Mouse (Mus musculus): ENCODE results near the gene Mcam.

DNA sequence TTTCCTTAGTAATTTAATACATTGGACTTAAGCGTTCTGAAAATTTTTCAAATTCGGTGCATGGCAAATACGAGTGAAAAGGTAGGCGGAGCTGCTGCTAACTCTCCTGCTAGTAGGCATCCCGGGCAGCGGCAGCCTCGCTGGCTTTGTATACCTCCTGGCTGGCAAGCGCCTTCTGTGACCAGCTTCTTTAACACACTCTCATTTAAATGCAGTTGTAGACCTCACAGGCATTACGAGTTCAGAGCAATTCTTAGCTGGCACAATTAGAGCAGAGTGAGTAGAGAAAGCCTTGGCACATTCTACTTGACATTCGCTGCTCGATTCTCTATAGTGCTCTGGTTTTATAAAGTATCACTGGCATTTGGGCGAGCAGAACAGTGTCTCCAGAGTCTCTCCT, 54.0 kb downstream of the Mcam start:
- no peak for TF ChIP-seq CTCF (IDR thresholded peaks at IDR 0.05; ENCODE audit: borderline replicate concordance, insufficient read depth, low read depth, low read length)
- TF ChIP-seq POLR2A (IDR thresholded peaks at IDR 0.05; ENCODE audit: borderline replicate concordance, insufficient read depth, low read length) = no peak
